Mouse (Mus musculus) ES-E14 (cell line): ENCODE data around the gene 4930469K13Rik.

Source experiments
- CHD2 ChIP-seq: IDR thresholded peaks from 2 replicates; pipeline ENCODE4 v1.6.1; 2014; ENCODE audit warnings: mild to moderate bottlenecking, low read depth, low read length, inconsistent platforms
- HCFC1 ChIP-seq: IDR thresholded peaks from 2 replicates; pipeline ENCODE4 v1.6.1; 2012; ENCODE audit warnings: low read length, inconsistent platforms, borderline replicate concordance; ENCODE audit not compliant: insufficient read depth
- ZC3H11A ChIP-seq: IDR thresholded peaks from 2 replicates; pipeline ENCODE4 v1.6.1; 2012; ENCODE audit warnings: low read depth, mild to moderate bottlenecking, inconsistent platforms, low read length, borderline replicate concordance
- ZNF384 ChIP-seq: IDR thresholded peaks from 2 replicates; pipeline ENCODE4 v1.6.1; 2012; ENCODE audit warnings: low read depth, low read length, inconsistent platforms

DNA sequence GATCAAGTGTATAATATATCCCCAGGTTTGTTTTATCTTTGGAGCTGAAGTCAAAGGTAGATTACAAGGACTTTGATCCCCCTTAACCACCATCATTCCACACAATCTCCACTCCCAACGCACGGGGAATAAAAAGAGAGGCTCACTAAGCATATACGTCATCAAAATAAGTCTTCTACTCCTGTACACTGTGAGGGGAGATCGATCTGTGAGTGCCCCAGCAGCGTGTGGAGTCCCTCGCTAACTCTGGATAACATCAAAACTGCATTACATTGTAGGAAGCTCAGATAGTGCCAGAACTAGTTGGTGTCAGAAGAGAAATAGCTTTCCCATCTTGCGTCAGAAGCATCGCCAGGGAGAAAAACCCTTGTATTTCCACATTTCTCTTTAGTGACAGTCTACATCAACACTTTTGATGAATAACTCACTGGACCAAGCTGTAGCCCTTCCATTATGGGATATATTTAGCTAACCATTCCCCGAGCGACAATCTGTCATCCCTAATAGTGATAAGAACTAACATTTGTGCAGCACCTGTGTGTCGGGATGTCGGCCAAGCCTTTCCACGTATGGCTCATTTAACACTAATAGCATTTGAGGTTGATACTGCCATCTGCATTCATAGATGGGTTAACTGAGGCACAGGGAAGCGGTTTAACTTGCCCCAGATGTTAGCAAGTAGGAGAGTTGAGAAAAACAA lies 123.9 kb downstream of the 4930469K13Rik start:
- TF ChIP-seq ZC3H11A (no peak), CHD2 (no peak), HCFC1 (no peak), ZNF384 (no peak)
